Mouse (Mus musculus) natural killer cell, adult 2 months (primary cell): ENCODE measurements around the gene Bmf.

ENCODE experiments used
- DNase-seq, 2 experiments: peaks; one replicate each; pipeline ENCODE4 v3.0.0; 2022; ENCODE audit warnings: low spot score in 2 of 2

Bmf gene

GRCm38 (mm10) chr2:118545242-118546103 is 4.0 kb downstream of the Bmf start:
- DNase-seq: peak; percentile 36 to 69

- DNase-seq: peak in 1 of 2 experiments; percentile 79
Observed at GRCm38 (mm10) chr2:118543893-118544799, 5.3 kb downstream of the Bmf start.

- DNase-seq: no peak
Observed at GRCm38 (mm10) chr2:118542971-118543573, 6.4 kb downstream of the Bmf start.

GRCm38 (mm10) chr2:118541716-118542115 is 7.8 kb downstream of the Bmf start:
- no peak for DNase-seq

GRCm38 (mm10) chr2:118540691-118541117 is 8.8 kb downstream of the Bmf start:
- peak; percentile 40 to 58 for DNase-seq

- DNase-seq: no peak
Observed at GRCm38 (mm10) chr2:118539881-118540516, 9.5 kb downstream of the Bmf start.

- no peak for DNase-seq
Observed at GRCm38 (mm10) chr2:118539040-118539439, 10.4 kb downstream of the Bmf start.

- no peak for DNase-seq
Observed at GRCm38 (mm10) chr2:118537226-118537625, 12.3 kb downstream of the Bmf start.

- no peak for DNase-seq
Observed at GRCm38 (mm10) chr2:118536553-118536952, 12.9 kb downstream of the Bmf start.

GRCm38 (mm10) chr2:118536111-118536510 is 13.4 kb downstream of the Bmf start:
- no peak for DNase-seq

- DNase-seq: no peak
Observed at GRCm38 (mm10) chr2:118533969-118534368, 15.5 kb downstream of the Bmf start.

GRCm38 (mm10) chr2:118532855-118533675 is 16.4 kb downstream of the Bmf start:
- DNase-seq: no peak

- no peak for DNase-seq
Observed at GRCm38 (mm10) chr2:118532401-118532800, 17.1 kb downstream of the Bmf start.

GRCm38 (mm10) chr2:118529466-118530181 is 19.9 kb downstream of the Bmf start:
- no peak for DNase-seq

- no peak for DNase-seq
Observed at GRCm38 (mm10) chr2:118526545-118526944, 22.9 kb downstream of the Bmf start.

- DNase-seq: no peak
Observed at GRCm38 (mm10) chr2:118524811-118525210, 24.7 kb downstream of the Bmf start.

- DNase-seq: no peak
Observed at GRCm38 (mm10) chr2:118523163-118523730, 26.2 kb downstream of the Bmf start.

GRCm38 (mm10) chr2:118522265-118522664 is 27.2 kb downstream of the Bmf start:
- DNase-seq: no peak

- no peak for DNase-seq
Observed at GRCm38 (mm10) chr2:118520042-118520933, 29.2 kb downstream of the Bmf start.
